Mouse (Mus musculus) lung, postnatal 0 days (tissue): Measurements from ENCODE around the gene Yap1.

ENCODE experiments used
- CTCF ChIP-seq: IDR thresholded peaks from 2 replicates; pipeline ENCODE4 v1.5.1; 2016; ENCODE audit warnings: antibody characterized with exemption, mild to moderate bottlenecking
- EP300 ChIP-seq: IDR thresholded peaks from 2 replicates; pipeline ENCODE4 v1.6.1; 2016; ENCODE audit warnings: antibody characterized with exemption, mild to moderate bottlenecking, control low read depth

DNA sequence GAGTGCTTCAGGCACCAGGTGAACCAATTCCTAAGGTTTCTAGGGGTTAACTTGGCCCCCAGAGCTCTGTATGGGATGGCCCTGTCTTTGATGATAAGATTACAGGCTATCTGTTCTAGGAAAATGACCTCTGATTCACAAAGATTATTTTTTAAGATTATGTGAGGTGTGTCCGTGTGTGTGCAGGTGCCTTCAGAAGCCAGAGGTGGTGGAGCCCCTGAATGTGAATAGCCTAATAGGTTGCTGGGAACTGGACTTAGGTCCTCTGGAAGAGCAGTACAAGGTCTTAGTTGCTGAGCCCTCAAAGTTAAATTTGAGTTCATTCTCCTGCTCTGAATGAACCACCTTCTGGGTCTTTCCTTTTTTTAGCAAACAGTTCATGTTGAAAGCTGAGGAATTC, 29.7 kb upstream of the Yap1 start:
- TF ChIP-seq CTCF (no peak), EP300 (no peak)
